Mouse (Mus musculus) yolk sac, embryonic 10.5 days (tissue): ENCODE results near the gene Gm20792.
"Not testable (repeated sequence)": the region's sequence is repeated elsewhere in the genome, so short reads cannot be mapped to it uniquely, and the experiment has no call there.

Source experiments
- DNase-seq: peaks from one replicate; pipeline ENCODE4 v3.0.0-alpha.2; 2017; ENCODE audit warnings: low spot score

Gm20792 gene

GRCm38 (mm10) chrY:48311555-48311954 lies at the start of gene Gm20792:
Gene Gm20792 (plus strand): TSS chrY:48311855.
- DNase-seq, result not testable (repeated sequence)
